Mouse (Mus musculus): Measurements from ENCODE around the gene Sprr1b.
"Not testable (repeated sequence)": the region's sequence is repeated elsewhere in the genome, so short reads cannot be mapped to it uniquely, and the experiment has no call there.

Gene Sprr1b

DNA sequence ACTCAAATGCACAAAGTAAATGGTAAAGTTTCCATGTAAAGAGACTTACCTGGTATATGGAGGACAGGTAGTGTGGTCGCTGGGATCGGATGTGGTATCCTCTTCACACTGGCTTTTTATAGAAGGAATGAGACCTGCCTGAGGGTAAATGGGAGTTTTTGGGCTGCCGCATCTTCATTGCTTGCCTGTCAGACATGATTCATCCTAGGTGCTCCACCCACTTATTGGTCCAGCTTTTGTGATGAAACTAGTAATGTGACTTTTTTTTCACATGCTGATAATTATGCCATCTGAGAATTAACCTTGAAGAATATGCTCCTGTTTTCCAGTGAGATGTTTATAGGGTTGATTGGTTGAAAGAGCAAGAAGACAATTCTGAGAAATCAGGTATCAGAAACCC lies at the start of gene Sprr1b:
Gene Sprr1b (minus strand): TSS at position 101 of the 400 bp plus-strand sequence.
- DNase-seq = no peak

DNA sequence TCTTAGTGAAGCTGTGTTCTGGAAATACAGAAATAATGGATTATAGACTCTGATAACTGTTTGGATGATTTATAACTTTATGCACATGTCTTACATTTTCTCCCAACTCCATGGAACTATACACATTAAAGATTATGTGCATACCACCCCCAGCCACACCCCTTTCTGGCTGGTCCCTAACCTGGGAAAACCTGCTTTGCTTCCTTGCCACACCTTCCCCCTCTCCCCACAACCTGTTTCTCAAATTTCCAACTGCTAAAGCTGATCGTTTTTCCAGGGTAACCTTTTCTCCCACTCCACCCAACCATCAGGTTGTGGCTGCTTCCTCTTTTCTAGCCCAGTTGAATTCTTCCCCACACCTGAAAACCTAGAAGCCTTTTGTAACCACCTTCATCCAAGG lies 47.7 kb upstream of the Sprr1b start:
- DNase-seq = no peak

DNA sequence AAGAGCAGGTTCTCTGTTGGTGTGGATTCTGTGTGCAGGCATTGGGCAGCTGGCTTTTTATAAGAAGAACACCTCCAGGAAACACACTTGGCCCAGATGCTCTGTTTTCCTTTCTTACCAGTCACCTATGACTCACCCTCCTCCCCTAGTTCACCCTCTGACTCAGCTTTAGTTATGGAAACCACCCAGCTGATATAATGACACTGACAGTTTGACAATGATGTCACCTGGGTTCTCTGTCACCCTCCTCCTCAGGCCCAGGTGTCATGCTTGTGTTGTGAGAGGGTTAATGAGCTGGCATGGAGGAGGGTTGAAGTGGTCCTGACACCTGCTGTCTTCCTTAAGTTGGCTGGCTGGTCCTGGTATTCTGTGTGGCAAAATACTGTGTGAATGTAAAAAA lies 47.3 kb upstream of the Sprr1b start, which contains the start of gene Sprr1a:
Gene Sprr1a (minus strand): TSS at position 33 of the 400 bp plus-strand sequence.
- no peak for DNase-seq

DNA sequence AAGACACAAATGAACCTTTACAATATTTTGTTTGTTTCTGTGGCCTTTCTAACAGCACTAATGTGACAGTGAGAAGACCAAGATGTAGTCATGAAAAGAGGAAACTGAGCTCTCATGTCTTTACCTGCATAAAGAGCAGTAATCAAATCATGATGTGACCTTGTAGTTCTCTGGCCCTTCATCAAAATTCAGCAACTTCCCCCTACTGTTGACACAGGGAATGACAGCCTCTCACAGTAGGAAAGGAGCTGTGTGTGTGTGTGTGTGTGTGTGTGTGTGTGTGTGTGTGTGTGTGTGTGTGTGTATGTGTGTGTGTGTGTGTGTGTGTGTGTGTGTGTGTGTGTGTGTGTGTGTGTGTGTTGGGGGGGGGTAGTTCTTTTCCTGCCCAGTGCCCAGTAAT lies 42.7 kb upstream of the Sprr1b start:
- not testable (repeated sequence) for DNase-seq

DNA sequence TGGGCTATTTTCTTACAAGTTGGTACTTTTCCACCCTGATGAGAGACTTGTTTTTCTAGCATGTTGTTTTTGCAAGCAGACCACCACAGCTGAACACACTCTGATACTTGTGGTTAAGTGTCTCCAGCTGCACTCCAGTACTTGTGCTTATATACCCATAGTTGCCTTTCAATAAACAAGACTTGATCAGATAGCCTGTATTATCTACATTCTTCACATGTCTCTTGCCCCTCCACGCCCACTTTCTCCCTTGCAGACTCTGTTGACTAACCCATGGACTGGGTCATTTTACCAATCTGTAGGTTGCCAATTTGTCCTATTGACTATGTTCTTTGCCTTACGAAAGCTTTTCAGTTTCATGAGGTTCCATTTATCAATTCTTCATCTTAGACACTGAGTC lies 31.5 kb upstream of the Sprr1b start:
- DNase-seq = no peak

DNA sequence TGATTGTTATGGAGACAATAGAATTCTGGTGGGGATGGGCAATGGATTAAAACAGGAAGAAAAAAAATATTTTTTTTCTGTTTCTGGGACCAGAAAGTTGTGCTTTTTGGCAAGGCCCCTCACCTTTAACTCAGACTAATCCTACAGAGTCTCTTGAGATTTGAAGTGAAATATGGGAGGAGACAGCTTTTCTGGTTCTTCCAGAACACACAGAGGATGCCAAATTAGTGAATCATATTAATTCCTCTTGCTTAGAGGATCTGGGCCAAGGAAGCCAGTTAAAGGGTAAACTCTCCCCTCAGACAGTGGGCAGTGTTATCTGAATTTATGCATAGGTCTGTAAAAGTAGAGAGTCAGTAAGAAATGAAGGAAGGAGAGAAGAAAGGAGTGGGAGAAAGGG lies 28.8 kb upstream of the Sprr1b start:
- DNase-seq = no peak

DNA sequence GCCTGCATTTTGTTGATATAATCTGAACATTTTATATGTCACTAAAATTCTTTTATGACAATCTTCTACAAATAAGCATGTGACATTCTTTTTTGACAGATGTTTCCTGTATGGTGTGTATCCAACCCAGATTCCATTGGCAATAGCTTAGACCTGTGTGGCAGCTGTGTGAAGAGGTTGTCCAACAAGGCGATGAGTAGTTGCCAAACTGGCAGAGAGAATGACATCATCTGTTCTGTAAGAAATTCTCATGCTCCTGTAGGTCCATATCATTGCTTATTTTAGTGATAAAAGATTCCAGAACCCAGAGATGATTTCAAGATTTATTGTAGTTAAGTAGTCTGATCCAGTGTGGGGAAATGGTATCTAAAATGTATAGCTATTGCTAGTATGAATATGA lies 28.0 kb upstream of the Sprr1b start:
- no peak for DNase-seq

DNA sequence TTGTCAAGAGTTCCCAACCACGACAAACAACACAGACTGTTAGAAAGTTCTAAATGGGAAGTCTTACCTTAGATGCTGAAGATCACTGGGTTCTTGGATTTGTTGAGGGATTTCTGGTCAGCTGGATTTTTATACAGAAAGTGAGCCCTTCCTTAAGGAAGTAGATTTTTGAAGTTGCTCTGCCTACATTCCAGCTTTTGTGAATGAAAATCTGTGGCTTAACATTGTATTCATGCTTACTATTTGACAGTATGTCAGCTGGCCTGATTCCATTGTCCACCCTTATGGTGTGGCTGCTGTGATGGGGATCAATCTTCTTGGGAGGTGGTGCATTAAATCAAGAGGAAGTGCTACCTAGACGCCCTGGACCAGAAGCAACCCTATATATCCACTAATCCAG lies 20.0 kb upstream of the Sprr1b start, which contains the start of gene Sprr3:
Gene Sprr3 (minus strand): TSS at position 101 of the 400 bp plus-strand sequence.
- DNase-seq = no peak

DNA sequence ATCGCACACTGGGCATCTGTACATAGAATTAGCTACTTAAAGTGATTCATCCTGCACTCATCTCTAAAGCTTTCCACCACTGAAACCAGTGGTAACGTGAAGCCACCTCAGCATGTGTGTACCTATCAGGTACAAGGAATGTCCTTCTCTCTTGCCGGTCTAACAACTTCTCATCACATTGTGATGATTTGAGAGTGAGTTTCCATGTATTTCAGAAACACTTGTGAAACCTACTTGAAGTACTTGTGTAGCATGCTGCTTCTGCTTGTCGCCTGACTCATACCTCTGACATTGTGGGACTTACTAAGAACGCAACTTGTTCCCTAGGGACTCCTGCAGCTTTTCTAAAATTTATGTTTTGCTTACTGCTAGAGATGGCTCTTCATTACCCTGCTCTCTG lies 16.6 kb upstream of the Sprr1b start:
- no peak for DNase-seq

DNA sequence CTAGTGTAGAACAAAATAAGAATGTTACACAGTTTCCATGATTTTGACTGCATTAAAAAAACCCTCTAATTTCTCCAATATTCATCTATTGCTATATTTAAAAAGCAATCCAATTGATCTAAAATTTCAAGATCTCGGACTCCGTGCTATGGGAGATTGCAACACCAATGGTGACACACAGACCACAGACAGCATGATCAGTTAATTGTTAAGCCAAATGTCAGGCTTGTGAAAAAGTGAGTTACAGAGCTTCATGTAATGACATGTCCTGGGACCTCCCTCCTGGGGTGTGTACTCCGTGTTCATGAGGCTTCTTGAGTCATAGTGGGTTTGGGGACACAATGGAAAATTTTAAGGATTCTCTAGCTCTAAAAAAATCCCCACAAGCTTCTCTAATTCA lies 1.6 kb upstream of the Sprr1b start:
- DNase-seq = no peak

DNA sequence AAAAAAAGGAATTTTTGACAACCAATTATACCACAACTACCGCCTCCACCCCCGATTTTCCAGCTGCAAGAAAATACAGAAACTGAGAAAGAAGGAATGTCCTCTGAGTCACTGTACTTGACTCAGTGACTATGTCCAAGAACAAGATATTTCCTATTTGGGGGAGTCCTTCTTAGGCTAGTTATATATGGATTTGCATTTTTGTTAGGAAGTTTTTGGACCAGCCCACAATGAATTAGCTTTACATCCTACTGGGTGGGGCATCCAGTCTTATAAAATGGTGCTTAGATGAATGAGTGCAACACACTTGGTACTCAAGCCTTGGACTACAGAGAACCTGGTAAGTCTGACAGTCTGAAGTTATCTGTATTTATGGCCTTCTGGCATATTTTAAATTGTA lies 6.3 kb downstream of the Sprr1b start, which contains the start of gene Sprr2k:
Gene Sprr2k (plus strand): TSS at position 301 of the 400 bp plus-strand sequence.
- no peak for DNase-seq

DNA sequence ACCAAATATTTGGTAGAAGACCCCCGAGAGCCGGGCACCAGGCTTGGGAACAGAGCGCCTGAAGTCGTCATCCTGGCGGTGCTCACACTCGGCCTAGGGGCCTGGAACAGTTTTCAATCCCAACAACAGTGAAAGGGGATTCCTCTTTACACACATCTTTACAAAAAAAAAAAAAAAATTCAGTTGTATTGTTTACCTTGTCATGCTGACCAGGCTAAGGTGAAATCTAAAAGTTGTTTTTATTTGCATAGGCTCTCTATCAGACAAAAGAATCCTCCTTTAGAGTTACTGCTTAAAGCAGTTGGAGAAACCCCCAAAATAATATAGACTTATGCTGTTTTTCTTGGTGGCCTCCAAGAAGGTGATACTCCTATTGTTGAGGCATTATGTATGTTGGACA lies 9.3 kb downstream of the Sprr1b start, which contains the start of gene Gm9774:
Gene Gm9774 (minus strand): TSS at position 101 of the 400 bp plus-strand sequence.
- no peak for DNase-seq

DNA sequence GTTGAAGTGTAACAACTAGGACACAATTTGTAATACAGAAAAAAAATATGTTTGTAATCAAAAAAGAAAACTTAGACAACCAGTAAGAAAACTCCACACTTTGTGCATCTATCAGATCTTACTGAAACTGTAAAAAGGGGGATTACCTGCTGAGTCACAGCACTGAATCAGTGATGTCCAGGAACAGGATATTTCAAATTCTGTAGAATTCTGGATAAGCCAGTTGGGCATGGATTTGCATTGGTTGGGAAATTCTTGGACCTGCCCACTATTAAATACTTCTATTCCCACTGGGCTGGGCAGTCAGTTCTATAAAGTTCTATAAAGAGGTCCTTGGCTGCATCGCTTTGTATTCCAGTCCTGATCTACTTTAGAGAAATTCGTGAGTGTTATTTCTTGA lies 20.8 kb downstream of the Sprr1b start, which contains the start of gene Sprr2j-ps:
Gene Sprr2j-ps (plus strand): TSS at position 301 of the 400 bp plus-strand sequence.
- DNase-seq = no peak

DNA sequence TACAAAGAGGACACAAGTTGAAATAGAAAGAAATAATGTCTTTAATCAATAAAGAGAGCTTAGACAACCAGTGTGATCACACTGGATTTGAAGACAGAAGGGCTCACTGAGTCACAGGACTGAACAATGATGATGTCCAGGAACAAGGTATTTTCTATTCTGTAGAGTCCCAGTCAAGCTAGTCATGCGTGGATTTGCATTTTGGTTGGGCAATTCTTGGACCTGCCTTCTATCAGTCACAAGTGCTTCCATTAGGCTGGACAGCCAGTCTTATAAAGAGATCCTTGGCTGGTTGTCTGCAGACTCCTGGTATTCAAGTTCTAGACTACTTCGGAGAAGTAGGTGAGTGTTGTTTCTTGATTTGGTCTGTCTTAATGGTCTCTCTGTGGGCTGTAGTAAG lies 30.9 kb downstream of the Sprr1b start, which contains the start of gene Sprr2i:
Gene Sprr2i (plus strand): TSS at position 301 of the 400 bp plus-strand sequence.
- no peak for DNase-seq

DNA sequence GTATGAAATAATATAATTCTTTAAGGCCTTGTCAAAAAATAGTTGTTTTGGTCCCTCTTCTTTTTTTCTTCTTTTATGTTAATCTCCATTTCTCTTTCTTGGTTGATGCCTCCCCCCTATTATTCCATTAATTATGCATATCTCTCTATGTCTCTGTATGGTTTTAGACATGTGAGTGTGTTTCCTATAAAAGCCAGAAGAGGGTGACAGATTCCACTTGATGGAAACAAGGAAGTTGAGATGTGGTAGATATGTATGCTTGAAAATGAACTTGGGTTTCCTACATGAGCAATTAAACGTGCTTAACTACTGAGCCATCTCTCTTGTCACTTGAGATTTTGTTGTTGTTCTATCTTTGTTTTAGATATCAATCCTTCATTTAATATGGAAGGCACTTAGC lies 44.3 kb downstream of the Sprr1b start:
- no peak for DNase-seq
